Mouse (Mus musculus): ENCODE measurements around the gene Il3.
"Not testable (repeated sequence)": the region's sequence is repeated elsewhere in the genome, so short reads cannot be mapped to it uniquely, and the experiment has no call there.

Il3 gene

GRCm38 (mm10) chr11:54267177-54267576 lies at the start of gene Il3:
Gene Il3 (minus strand): TSS chr11:54267277.
- no peak for DNase-seq

- no peak for DNase-seq
Measured at GRCm38 (mm10) chr11:54315336-54315735, 48.3 kb upstream of the Il3 start.

- no peak for DNase-seq
Measured at GRCm38 (mm10) chr11:54314740-54315139, 47.7 kb upstream of the Il3 start.

- no peak for DNase-seq
Measured at GRCm38 (mm10) chr11:54313391-54314360, 46.6 kb upstream of the Il3 start.

- no peak for DNase-seq
Measured at GRCm38 (mm10) chr11:54312603-54313002, 45.5 kb upstream of the Il3 start.

GRCm38 (mm10) chr11:54312021-54312420 lies 44.9 kb upstream of the Il3 start:
- peak; percentile 41 for DNase-seq

GRCm38 (mm10) chr11:54310588-54310987 lies 43.5 kb upstream of the Il3 start:
- DNase-seq, result no peak

- DNase-seq, result peak; percentile 48
Measured at GRCm38 (mm10) chr11:54307139-54307816, 40.2 kb upstream of the Il3 start.

GRCm38 (mm10) chr11:54305331-54305730 lies 38.3 kb upstream of the Il3 start:
- DNase-seq, result no peak

- no peak for DNase-seq
Measured at GRCm38 (mm10) chr11:54304471-54304873, 37.4 kb upstream of the Il3 start.

- DNase-seq, result peak; percentile 75
Measured at GRCm38 (mm10) chr11:54303728-54304470, 36.8 kb upstream of the Il3 start, which contains the start of gene Acsl6. Gene Acsl6 (plus strand): TSS chr11:54303798.

GRCm38 (mm10) chr11:54303076-54303727 lies 36.1 kb upstream of the Il3 start:
- no peak for DNase-seq

GRCm38 (mm10) chr11:54302606-54303005 lies 35.5 kb upstream of the Il3 start:
- DNase-seq, result no peak

GRCm38 (mm10) chr11:54301994-54302393 lies 34.9 kb upstream of the Il3 start:
- peak; percentile 54 for DNase-seq

- no peak for DNase-seq
Measured at GRCm38 (mm10) chr11:54298777-54299176, 31.7 kb upstream of the Il3 start.

- not testable (repeated sequence) for DNase-seq
Measured at GRCm38 (mm10) chr11:54297471-54297870, 30.4 kb upstream of the Il3 start.

GRCm38 (mm10) chr11:54296734-54297133 lies 29.7 kb upstream of the Il3 start:
- DNase-seq, result no peak

- no peak for DNase-seq
Measured at GRCm38 (mm10) chr11:54295971-54296370, 28.9 kb upstream of the Il3 start.

- no peak for DNase-seq
Measured at GRCm38 (mm10) chr11:54293980-54294807, 27.1 kb upstream of the Il3 start.

GRCm38 (mm10) chr11:54292163-54292562 lies 25.1 kb upstream of the Il3 start:
- DNase-seq, result no peak

GRCm38 (mm10) chr11:54287821-54288453 lies 20.9 kb upstream of the Il3 start:
- no peak for DNase-seq

All from right cerebral cortex, postnatal 25 days (tissue).